Mouse (Mus musculus) midbrain, postnatal 0 days (tissue): ENCODE data around the gene Ppia. TPM values are rescaled to one million over a fixed set of nuclear protein-coding genes. Genes with fewer than 3 reads are reported as not detected.

Experiments
- ATAC-seq: fragments of 200-750 bp; cut with Nextera tagmentation; 2 replicates; pipeline ENCODE4 v1.8.0; 2017; ENCODE audit warnings: moderate number of reproducible peaks, mild to moderate bottlenecking, moderate TSS enrichment, moderate library complexity; ENCODE audit not compliant: low FRiP score
- DNase-seq: peaks from one replicate; pipeline ENCODE4 v3.0.0-alpha.2; 2015; ENCODE audit warnings: low spot score
- H3K27ac ChIP-seq: fragments of 300-500 bp; sonication (generic); 2 replicates; pipeline ENCODE4 v1.5.1; 2014; ENCODE audit warnings: low read depth, mild to moderate bottlenecking, low read length, mixed read lengths
- H3K27me3 ChIP-seq: fragments of 300-500 bp; sonication (generic); 2 replicates; pipeline ENCODE4 v1.6.1; 2014; ENCODE audit warnings: low read length, control low read depth, mixed read lengths; ENCODE audit not compliant: insufficient read depth
- H3K36me3 ChIP-seq: fragments of 300-500 bp; sonication (generic); 2 replicates; pipeline ENCODE4 v1.6.1; 2014; ENCODE audit warnings: low read length, control low read depth, mixed read lengths; ENCODE audit not compliant: insufficient read depth
- H3K4me1 ChIP-seq: fragments of 300-500 bp; sonication (generic); 2 replicates; pipeline ENCODE4 v1.6.1; 2014; ENCODE audit warnings: mild to moderate bottlenecking, control low read depth, antibody characterized with exemption, low read length, mixed read lengths; ENCODE audit not compliant: insufficient read depth
- H3K4me2 ChIP-seq: fragments of 300-500 bp; sonication (generic); 2 replicates; pipeline ENCODE4 v1.6.1; 2014; ENCODE audit warnings: low read depth, mild to moderate bottlenecking, low read length, mixed read lengths; ENCODE audit not compliant: poor library complexity, severe bottlenecking
- H3K4me3 ChIP-seq: fragments of 300-500 bp; sonication (generic); 2 replicates; pipeline ENCODE4 v1.5.1; 2014; ENCODE audit warnings: low read depth, mild to moderate bottlenecking, low read length, moderate library complexity
- H3K9ac ChIP-seq: fragments of 300-500 bp; sonication (generic); replicated peaks from 2 replicates; pipeline ENCODE4 v1.6.1; 2014; ENCODE audit warnings: mild to moderate bottlenecking, low read length, moderate library complexity, mixed read lengths; ENCODE audit not compliant: poor library complexity, severe bottlenecking
- H3K9me3 ChIP-seq: fragments of 300-500 bp; sonication (generic); 2 replicates; pipeline ENCODE4 v1.6.1; 2016; ENCODE audit warnings: low read length, control low read depth
- CTCF ChIP-seq: IDR thresholded peaks from 2 replicates; pipeline ENCODE4 v1.5.1; 2016; ENCODE audit warnings: antibody characterized with exemption, mild to moderate bottlenecking
- WGBS: fragments of 180-500 bp; shearing (Covaris S2); extraction: QIAGEN DNeasy Blood & Tissue Kit; methylation state at CpG from one replicate; pipeline ENCODE4 v1.1.7; 2014; 5-methylcytosine and 5-hydroxymethylcytosine counted together
- microRNA-seq: library from miRNA; unstranded; fragments of <30 nt; microRNA quantifications from one replicate; pipeline ENCODE4, GENCODE M21; 2016; ENCODE audit warnings: borderline number of aligned reads
- polyA plus RNA-seq: library from polyadenylated mRNA; unstranded; fragments of >200 nt; fragmentation: Nextera tagmentation; extraction: Ambion mirVana; gene quantifications from 2 replicates; pipeline ENCODE4 v1.2.1, GENCODE M21; 2015
- total RNA-seq: library from RNA; depleted of rRNA; stranded (reverse); fragments of >200 nt; gene quantifications from 2 replicates; pipeline ENCODE4 v1.2.3, GENCODE M21; 2014; rRNA removed

Gene Ppia
- total and polyA plus RNA-seq, 2 experiments from 2014 or later: 2,296 to 5,106 TPM

GRCm38 (mm10) chr11:6456083-6456482 lies 40.8 kb downstream of the Ppia start:
- TF ChIP-seq CTCF: no peak
- Histone ChIP-seq H3K9ac (no peak overlapping the region), H3K27ac (no peak overlapping the region), H3K4me1 (no peaks in the 10 kb centered on the region), H3K4me3 (no peak overlapping the region), H3K4me2 (no peak overlapping the region), H3K9me3 (no peaks in the 10 kb centered on the region), H3K36me3 (no peaks in the 10 kb centered on the region), H3K27me3 (no peaks in the 10 kb centered on the region)
- DNase-seq: no peak
- no peak for ATAC-seq
- WGBS: 77% methylated on average over 6 of the region's 6 CpGs

GRCm38 (mm10) chr11:6463159-6463837 lies 48.1 kb downstream of the Ppia start:
- no peak overlapping the region for H3K27ac ChIP-seq

GRCm38 (mm10) chr11:6465122-6465521 lies 49.9 kb downstream of the Ppia start:
- no peaks in the 10 kb centered on the region for H3K9me3 ChIP-seq
- WGBS: 22% methylated on average over 4 of the region's 4 CpGs
- H3K4me2 ChIP-seq: no peak overlapping the region
- H3K4me3 ChIP-seq: no peak overlapping the region
- peak; percentile 77 for ATAC-seq
- peak; percentile 94 for DNase-seq
- H3K36me3 ChIP-seq: 0 out of 2 replicates have a peak, but pooled peaks cover 6% of the 10 kb centered on the region
- no peak overlapping the region for H3K9ac ChIP-seq
- no peaks in the 10 kb centered on the region; the same call in 1 of the 2 replicates for H3K4me1 ChIP-seq
- TF ChIP-seq CTCF: peak; percentile 81
- H3K27me3 ChIP-seq: no peaks in the 10 kb centered on the region
- H3K27ac ChIP-seq: no peak overlapping the region

More at GRCm38 (mm10) chr11:6463159-6463837, 48.1 kb downstream of the Ppia start:
- no peak for ATAC-seq
- peak; percentile 5; the same call in 1 of the 2 replicates for TF ChIP-seq CTCF
- H3K4me2 ChIP-seq: no peak overlapping the region
- H3K9me3 ChIP-seq: no peaks in the 10 kb centered on the region
- H3K4me1 ChIP-seq: no peaks in the 10 kb centered on the region
- H3K27me3 ChIP-seq: no peaks in the 10 kb centered on the region
- 0 out of 2 replicates have a peak, but pooled peaks cover 6% of the 10 kb centered on the region for H3K36me3 ChIP-seq
- WGBS: 86% methylated on average over 6 of the region's 6 CpGs
- no peak overlapping the region for H3K4me3 ChIP-seq
- no peak overlapping the region for H3K9ac ChIP-seq
- DNase-seq: no peak

- TF ChIP-seq CTCF: no peak
- 80% methylated on average over 2 of the region's 2 CpGs for WGBS
- Histone ChIP-seq H3K27ac (no peak overlapping the region), H3K27me3 (no peaks in the 10 kb centered on the region), H3K36me3 (0 out of 2 replicates have a peak, but pooled peaks cover 6% of the 10 kb centered on the region), H3K9me3 (no peaks in the 10 kb centered on the region), H3K4me1 (peaks cover 5% of the 10 kb centered on the region; the same call in 1 of the 2 replicates), H3K9ac (no peak overlapping the region), H3K4me3 (no peak overlapping the region), H3K4me2 (no peak overlapping the region)
- ATAC-seq (no peak), DNase-seq (no peak)
Measured at GRCm38 (mm10) chr11:6468541-6468940, 53.3 kb downstream of the Ppia start.

Small RNA genes lying within 50 kb of the gene (microRNA-seq; reads per million reads assigned to microRNA genes)
- not detected for gene Mir7651

Other genes with a start within 250 kb of the Ppia start
- gene A730071L15Rik, start 215.4 kb upstream of the Ppia start, total RNA-seq: 0.11 and 0.42 TPM in 2 replicates
- 0.23 and 0.33 TPM in 2 replicates for gene A730071L15Rik, start 215.4 kb upstream of the Ppia start, polyA plus RNA-seq
- 68.1 and 69.5 TPM in 2 replicates for gene Nudcd3, start 215.0 kb upstream of the Ppia start, total RNA-seq
- 70.7 and 75.6 TPM in 2 replicates for gene Nudcd3, start 215.0 kb upstream of the Ppia start, polyA plus RNA-seq
- gene Npc1l1, start 185.3 kb upstream of the Ppia start, total RNA-seq: 0.05 TPM in 1 of 2 replicates, not detected in the other
- 0.09 and 0.11 TPM in 2 replicates for gene Npc1l1, start 185.3 kb upstream of the Ppia start, polyA plus RNA-seq
- 74.8 and 77.4 TPM in 2 replicates for gene Ddx56, start 147.7 kb upstream of the Ppia start, total RNA-seq
- 64.4 and 75.9 TPM in 2 replicates for gene Ddx56, start 147.7 kb upstream of the Ppia start, polyA plus RNA-seq
- gene Tmed4, start 140.6 kb upstream of the Ppia start, total RNA-seq: 69.9 and 92.7 TPM in 2 replicates
- 90.1 and 98.9 TPM in 2 replicates for gene Tmed4, start 140.6 kb upstream of the Ppia start, polyA plus RNA-seq
- gene Ogdh, start 123.8 kb upstream of the Ppia start, total RNA-seq: 124 and 134 TPM in 2 replicates
- gene Ogdh, start 123.8 kb upstream of the Ppia start, polyA plus RNA-seq: 136 and 139 TPM in 2 replicates
- 139 and 153 TPM in 2 replicates for gene Zmiz2, start 26.4 kb upstream of the Ppia start, total RNA-seq
- gene Zmiz2, start 26.4 kb upstream of the Ppia start, polyA plus RNA-seq: 33.7 and 36.0 TPM in 2 replicates
- gene H2afv, start 29.0 kb downstream of the Ppia start, total RNA-seq: 46.2 and 57.2 TPM in 2 replicates
- 133 and 142 TPM in 2 replicates for gene H2afv, start 29.0 kb downstream of the Ppia start, polyA plus RNA-seq
- 38.0 and 45.1 TPM in 2 replicates for gene Purb, start 60.5 kb downstream of the Ppia start, total RNA-seq
- 12.2 and 14.2 TPM in 2 replicates for gene Purb, start 60.5 kb downstream of the Ppia start, polyA plus RNA-seq
- 0.99 and 1.5 TPM in 2 replicates for gene Myo1g, start 105.5 kb downstream of the Ppia start, total RNA-seq
- gene Myo1g, start 105.5 kb downstream of the Ppia start, polyA plus RNA-seq: 0.38 and 0.62 TPM in 2 replicates
- gene Ccm2, start 131.4 kb downstream of the Ppia start, total RNA-seq: 45.6 and 71.3 TPM in 2 replicates
- 64.3 and 67.1 TPM in 2 replicates for gene Ccm2, start 131.4 kb downstream of the Ppia start, polyA plus RNA-seq
- 86.9 and 92.3 TPM in 2 replicates for gene Nacad, start 190.6 kb downstream of the Ppia start, total RNA-seq
- 67.6 and 68.0 TPM in 2 replicates for gene Nacad, start 190.6 kb downstream of the Ppia start, polyA plus RNA-seq
- 35.1 and 46.6 TPM in 2 replicates for gene Tbrg4, start 210.6 kb downstream of the Ppia start, total RNA-seq
- gene Tbrg4, start 210.6 kb downstream of the Ppia start, polyA plus RNA-seq: 31.3 and 31.4 TPM in 2 replicates
- not detected in 2 replicates for gene Wap, start 223.2 kb downstream of the Ppia start, total RNA-seq
- gene Wap, start 223.2 kb downstream of the Ppia start, polyA plus RNA-seq: not detected in 2 replicates
- 16.1 and 25.0 TPM in 2 replicates for gene Ramp3, start 243.1 kb downstream of the Ppia start, total RNA-seq
- gene Ramp3, start 243.1 kb downstream of the Ppia start, polyA plus RNA-seq: 14.8 and 15.6 TPM in 2 replicates